Mouse (Mus musculus): ENCODE results near the gene Ndrg3.

Ndrg3 gene

DNA sequence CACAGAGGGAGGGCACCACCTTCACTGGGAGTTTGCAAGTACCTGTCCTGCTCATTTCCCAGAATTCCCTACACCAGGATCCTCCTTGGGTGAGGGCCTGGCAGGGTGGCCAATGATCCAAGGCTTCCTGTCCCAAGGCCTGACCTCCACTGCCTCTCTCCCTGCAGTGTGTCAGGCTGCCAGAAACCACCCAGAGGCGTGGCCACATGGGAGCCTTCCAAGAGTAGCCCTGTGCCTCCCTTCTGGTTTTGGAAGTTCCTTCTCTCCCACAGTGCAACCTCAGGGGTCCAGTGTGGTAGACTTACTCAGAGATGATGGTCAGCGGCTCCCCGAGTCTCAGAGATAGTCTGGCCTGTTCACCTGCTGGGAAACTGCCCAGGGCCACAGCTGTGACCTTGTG is 112.3 kb downstream of the Ndrg3 start:
- intact Hi-C loops (cut with DNase I): loop anchor here (10.0 kb wide), 1 partner anchor 215 kb away; no protein-coding TSS in a partner anchor

- intact Hi-C loops (cut with DNase I): loop anchor here (10.0 kb wide), 1 partner anchor 217 kb away; no protein-coding TSS in a partner anchor
These were observed 114.1 kb downstream of the Ndrg3 start for GRCm38 (mm10) chr2:156877726-156878125.

All from adrenal gland (tissue).